Mouse (Mus musculus): Measurements from ENCODE around the gene Gm4871.
"Not testable (repeated sequence)": the region's sequence is repeated elsewhere in the genome, so short reads cannot be mapped to it uniquely, and the experiment has no call there.

Gm4871 gene

GRCm38 (mm10) chr5:145032391-145032790 lies at the start of gene Gm4871:
TSS of gene Gm4871 (minus strand) at chr5:145032754.
- DNase-seq = not testable (repeated sequence)

DNA sequence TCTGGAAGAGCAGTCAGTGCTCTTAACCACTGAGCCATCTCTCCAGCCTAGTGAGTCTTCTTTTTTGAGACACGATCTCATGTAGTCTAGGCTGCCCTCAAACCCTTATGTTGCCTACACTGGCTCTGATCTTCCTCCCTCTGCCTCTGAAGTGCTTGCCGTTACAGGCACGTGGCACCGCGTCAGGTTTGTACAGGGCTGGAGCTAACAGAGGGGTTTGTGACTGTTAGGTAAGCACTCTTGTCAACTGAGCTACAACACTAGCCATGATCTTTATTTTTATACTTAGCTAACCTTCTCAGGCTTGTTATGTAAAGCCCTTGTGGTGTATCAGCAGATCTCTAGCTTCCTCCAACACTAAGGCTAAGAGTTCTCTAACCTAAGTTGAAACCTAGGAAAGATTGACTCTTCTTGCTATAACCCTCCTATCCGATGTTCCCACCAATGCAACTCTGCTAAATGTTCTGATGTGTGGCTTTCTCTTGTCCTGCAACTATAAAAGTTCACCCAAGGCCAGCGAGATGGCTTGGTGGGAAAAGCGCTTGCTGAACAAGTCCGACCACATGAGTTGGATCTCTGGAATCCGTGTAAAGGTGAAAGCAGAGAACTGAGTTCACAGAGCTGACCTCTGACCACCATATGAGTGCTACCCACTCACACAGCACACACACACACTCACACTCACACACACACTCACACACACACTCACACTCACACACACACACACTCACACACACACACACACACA lies 49.5 kb upstream of the Gm4871 start:
- no peak for DNase-seq

DNA sequence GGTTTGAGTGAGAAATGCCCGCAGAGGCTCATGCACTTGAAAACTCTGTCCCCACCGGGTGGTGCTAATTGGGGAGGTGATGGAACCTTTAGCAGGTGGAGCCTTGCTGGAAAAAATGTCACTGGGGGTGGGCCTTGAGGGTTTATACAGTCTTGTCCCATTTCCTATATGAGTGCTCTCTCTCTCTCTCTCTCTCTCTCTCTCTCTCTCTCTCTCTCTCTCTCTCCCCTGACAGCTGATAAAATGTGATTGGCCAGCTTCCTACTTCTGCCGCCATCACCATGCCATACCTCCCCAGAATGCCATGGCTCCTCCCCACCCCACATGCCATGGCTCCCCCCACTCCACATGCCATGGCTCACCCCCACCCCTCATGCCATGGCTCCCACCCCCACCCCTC lies 42.5 kb upstream of the Gm4871 start:
- no peak for DNase-seq

DNA sequence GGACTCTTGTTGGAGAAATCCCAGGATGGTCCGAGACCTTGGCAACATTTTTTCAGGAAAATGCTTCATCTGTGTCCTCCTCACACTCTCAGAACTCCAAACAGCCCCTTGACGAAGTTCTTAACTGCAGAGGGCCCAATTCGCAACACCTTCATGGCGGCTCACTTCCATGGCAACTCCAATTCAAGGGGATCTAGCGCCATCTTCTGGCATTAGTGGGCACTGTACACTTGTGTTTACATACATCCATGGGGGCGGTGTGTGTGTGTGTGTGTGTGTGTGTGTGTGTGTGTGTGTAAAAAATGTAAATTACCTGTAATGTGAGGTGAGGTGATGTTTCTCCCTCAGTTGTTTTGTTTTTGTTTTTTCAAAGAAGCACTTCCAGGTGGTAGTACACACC lies 38.8 kb upstream of the Gm4871 start:
- DNase-seq = no peak

DNA sequence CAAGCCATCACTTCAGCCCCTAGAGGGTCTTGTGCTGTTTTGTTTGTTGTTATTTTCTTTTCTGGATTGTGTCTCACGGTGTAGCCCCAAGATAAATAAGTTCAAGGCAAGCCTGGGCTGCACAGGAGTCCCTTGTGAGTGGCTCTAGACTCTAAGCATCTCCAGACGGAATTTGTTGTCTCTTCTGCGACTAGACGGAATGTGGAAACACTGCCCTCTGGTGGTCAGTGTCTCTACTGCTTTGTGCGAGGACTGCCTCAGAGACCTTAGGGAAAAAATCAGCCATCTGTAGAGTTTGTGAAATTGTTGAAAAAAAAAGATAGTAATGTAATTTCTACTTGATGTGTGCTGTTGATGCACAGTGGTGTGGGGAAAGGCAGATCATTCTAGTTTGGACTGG lies 37.2 kb upstream of the Gm4871 start:
- DNase-seq = peak; percentile 62

DNA sequence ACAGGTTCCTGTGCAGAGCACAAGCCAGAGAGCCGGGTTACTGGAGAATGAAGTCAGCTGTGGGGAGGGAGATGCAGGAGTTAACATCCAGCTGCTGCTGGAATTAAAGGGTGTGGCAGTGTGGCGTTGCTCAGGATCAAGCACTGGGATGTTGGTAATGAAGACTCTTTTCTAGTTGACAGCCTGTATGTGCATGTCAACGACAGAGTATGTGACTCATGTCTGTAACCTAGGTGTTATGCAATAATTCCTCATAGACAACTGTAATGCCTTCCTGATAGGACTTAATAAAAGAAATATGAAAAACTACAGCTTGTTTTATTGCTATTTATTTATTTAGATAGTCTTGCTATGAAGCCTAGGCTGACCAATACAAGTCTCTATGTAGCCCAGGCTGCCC lies 36.3 kb upstream of the Gm4871 start:
- DNase-seq = no peak

DNA sequence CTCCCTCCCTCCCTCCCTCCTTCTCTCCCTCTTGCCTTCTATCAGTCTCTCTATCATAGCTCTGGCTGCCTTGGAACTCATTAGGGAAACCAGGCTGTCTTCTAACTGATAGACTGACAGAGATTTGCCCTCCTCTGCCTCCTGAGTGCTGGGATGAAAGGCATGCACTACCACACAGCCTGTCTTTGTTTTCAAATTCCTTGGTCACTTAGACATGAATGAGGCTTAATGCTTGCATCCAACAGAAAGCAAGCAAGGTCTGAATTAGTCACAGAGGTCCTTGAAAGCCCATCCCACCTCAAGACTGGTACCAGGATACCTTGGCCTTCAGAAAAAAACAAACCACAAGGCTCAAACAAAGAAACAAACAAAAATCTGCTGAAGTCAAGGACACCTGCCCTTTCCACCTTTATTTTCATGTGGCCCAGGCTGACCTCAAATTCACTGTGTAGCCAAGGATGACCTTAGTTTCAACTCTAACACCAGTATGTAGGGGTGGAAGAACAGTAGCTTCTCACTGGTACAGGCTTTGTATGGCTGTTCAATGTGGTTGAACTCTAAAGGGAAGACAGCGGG lies 32.3 kb upstream of the Gm4871 start:
- DNase-seq = no peak

DNA sequence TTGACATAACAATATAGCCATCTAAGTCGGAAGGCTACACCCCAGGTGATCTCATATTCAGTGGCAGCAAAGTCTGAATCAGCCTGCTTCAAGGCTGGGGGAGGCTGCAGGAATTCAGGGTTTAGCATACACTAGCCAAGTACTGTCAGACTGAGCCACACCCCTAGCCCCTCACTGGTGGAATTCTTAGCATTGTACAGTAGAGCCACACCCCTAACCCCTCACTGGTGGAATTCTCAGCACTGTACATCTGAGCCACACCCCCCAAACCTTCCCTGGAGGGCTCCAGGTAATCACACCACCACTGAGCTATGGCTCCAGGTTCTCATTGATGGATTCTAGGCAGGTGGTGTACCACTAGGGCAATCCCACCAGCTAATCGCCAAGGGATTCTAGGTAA lies 27.0 kb upstream of the Gm4871 start:
- no peak for DNase-seq

GRCm38 (mm10) chr5:145058722-145059121 lies 26.2 kb upstream of the Gm4871 start:
- DNase-seq = no peak

DNA sequence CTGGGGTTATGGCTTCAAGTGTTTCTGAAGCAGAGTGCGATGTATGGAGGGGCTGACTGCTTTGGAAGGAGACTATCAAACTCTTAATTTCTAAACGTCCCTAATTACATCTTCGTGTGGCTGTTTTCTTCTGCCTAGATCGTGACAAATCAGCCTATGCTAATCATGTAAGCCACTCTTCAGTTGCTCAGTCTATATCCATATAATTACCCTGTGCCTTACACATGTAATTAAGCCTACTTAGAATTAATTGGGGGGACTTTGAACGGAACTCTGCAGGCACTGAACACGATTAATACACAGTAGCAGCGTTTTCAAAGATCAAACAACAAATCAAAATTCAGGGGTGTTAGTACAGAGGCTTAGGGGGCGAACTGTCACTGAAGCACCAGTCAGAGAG lies 25.4 kb upstream of the Gm4871 start:
- DNase-seq = no peak

GRCm38 (mm10) chr5:145054187-145054586 lies 21.6 kb upstream of the Gm4871 start:
- not testable (repeated sequence) for DNase-seq

- not testable (repeated sequence) for DNase-seq
Observed at GRCm38 (mm10) chr5:145042690-145043089, 10.1 kb upstream of the Gm4871 start, which contains the start of gene 1700018F24Rik. TSS of gene 1700018F24Rik (plus strand) at chr5:145042990.

DNA sequence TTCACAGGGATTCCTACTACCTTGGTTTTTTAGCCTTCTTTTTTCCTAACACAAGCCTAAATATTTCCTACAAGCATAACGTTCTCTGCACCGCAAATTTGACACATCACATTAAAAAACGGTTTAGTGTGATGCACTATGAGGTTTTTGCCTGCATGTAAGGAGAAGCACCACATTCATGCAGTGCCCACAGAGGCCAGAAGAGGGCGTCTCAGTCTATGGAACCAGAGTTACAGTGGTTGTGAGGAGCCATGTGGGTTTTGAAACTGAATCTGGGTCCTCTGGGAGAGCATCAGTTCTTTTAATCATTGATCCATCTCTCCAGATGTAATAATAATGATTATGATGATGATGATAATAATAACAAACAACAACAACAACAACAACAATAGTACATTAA lies 9.1 kb upstream of the Gm4871 start:
- peak; percentile 10 for DNase-seq

GRCm38 (mm10) chr5:145030476-145030875 lies 2.1 kb downstream of the Gm4871 start:
- DNase-seq = not testable (repeated sequence)

DNA sequence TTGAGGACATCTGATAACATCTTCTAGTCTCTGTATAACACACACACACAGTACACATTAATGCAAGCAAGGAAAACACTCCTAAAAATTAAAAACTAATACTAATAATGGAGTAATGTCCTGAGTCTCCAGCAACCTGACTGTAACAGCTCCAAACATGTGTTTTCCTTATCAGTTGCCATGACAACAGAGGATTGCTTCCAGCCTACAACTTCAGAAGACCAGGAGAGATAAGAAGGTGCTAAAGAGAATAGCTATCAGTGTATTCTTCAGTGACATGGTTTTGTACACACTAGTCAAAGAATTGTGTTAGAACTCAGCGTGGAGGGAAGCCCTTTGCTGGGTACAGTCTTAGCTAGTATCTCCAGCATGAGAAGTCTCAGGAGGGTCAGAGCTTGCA lies 11.8 kb downstream of the Gm4871 start:
- DNase-seq = not testable (repeated sequence)

DNA sequence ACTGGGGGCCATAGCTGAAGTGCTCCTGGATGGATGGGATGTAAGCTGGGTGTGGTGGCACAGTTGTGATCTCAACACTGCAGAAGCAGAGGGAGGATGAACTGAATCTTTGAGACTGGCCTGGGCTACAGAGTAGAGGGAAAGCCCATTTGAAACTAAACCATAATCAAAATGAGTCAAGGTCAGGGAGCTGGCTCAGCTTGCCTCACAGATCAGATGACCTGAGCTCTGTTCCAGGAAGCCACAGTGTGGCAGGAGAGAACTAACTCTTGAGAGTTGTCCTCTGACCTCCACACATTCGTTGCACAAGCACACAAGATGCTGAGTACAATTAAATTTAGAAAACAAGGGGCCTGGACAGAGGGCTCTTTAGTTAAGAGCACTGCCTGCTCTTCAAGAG lies 12.3 kb downstream of the Gm4871 start:
- not testable (repeated sequence) for DNase-seq

DNA sequence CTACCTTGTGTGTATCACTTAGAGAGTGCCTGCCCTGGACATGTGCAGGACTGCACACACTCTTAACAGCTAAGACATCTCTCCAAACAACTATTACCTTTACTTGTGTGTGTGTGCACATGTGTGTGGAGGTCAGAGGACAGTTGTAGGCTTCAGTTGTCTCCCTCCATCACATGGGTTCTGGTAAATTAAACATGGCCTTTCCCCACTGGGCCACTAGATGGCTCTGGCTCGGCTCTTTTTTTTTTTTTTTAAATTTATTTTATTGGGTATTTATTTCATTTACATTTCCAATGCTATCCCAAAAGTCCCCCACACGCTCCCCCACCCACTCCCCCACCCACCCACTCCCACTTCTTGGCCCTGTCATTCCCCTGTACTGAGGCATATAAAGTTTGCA lies 15.8 kb downstream of the Gm4871 start:
- DNase-seq = not testable (repeated sequence)

DNA sequence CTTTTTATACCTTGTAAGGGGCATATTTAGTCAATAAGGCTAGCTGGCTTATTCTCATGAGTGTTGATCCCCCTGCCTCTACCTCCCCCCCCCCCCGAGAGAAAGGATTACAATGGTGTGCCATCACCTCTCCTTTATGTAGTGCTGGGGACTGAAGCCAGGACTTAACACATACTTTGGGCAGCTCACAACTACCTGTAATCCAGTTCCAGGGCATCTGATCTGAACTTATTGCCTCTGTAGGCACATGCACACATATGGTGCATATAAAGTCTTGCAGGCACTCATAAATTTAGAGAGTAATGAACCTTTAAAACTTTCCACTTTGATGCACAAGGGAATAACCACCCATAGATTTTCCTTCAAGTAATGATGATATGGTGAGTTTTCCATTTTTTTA lies 18.3 kb downstream of the Gm4871 start:
- no peak for DNase-seq

- DNase-seq = no peak
Observed at GRCm38 (mm10) chr5:145008878-145009659, 23.5 kb downstream of the Gm4871 start.

GRCm38 (mm10) chr5:145005596-145005995 lies 27.0 kb downstream of the Gm4871 start:
- no peak for DNase-seq

GRCm38 (mm10) chr5:145004495-145004894 lies 28.1 kb downstream of the Gm4871 start:
- DNase-seq = no peak

- DNase-seq = no peak
Observed at GRCm38 (mm10) chr5:145003362-145003761, 29.2 kb downstream of the Gm4871 start.

DNA sequence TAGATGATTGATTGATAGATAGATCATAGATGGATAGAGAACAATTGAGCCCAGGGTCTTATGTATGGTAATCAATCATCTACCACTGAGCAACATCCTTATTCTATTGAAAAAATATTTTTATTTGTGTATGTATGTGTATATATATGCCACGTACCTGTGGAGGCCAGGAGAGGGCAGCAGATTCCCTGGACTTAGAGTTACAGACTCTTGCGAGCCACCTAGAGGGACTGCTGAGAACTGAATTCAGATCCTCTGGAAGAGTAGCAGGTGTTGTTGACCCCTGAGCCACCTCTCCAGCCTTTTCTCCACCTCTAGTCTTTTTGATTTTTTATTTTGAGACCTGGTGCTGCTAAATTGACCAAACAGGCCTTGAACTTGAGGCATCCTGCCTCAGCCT lies 34.1 kb downstream of the Gm4871 start:
- peak; percentile 25 for DNase-seq

- DNase-seq = no peak
Observed at GRCm38 (mm10) chr5:144990481-144990880, 42.1 kb downstream of the Gm4871 start.

All from thymus, postnatal 25 days (tissue).